Mouse (Mus musculus): ENCODE measurements around the gene Gng13. TPM values are rescaled to one million over a fixed set of nuclear protein-coding genes. Genes with fewer than 3 reads are reported as not detected.

Gng13 gene
- polyA plus RNA-seq, 1 experiment, result 0.24 TPM

GRCm38 (mm10) chr17:25725264-25725663, 8.3 kb downstream of the Gng13 start:
- Histone ChIP-seq H3K4me2 (ENCODE audit: low read depth) (no peak overlapping the region), H3ac (ENCODE audit: control insufficient read depth, insufficient read length) (no peak overlapping the region), H3K79me2 (ENCODE audit: control insufficient read depth, insufficient read depth) (peaks cover 5% of the 10 kb centered on the region), H3K4me3 (no peak overlapping the region), H3K36me3 (ENCODE audit: control insufficient read depth, insufficient read depth) (no peaks in the 10 kb centered on the region), H3K27me3 (ENCODE audit: control insufficient read depth, insufficient read depth, insufficient read length) (no peaks in the 10 kb centered on the region)
- TF ChIP-seq POLR2A (IDR thresholded peaks at IDR 0.05; ENCODE audit: insufficient read length, low read depth), result no peak

- no peaks in the 10 kb centered on the region for H3K36me3 ChIP-seq (ENCODE audit: control insufficient read depth, insufficient read depth)
- H3K79me2 ChIP-seq (ENCODE audit: control insufficient read depth, insufficient read depth), result peaks cover 5% of the 10 kb centered on the region
- peak within 1 kb of the TSS; percentile 42 for H3K4me3 ChIP-seq
- TF ChIP-seq SRF (IDR thresholded peaks at IDR 0.05; ENCODE audit: control insufficient read depth, insufficient read length, low read depth) (no peak), TCF3 (IDR thresholded peaks at IDR 0.05; ENCODE audit: insufficient read length, low read depth) (no peak), POLR2A (IDR thresholded peaks at IDR 0.05; ENCODE audit: insufficient read length, low read depth) (peak; percentile 84), E2F4 (IDR thresholded peaks at IDR 0.05; ENCODE audit: insufficient read depth) (peak; percentile 93), POLR2AphosphoS2 (IDR thresholded peaks at IDR 0.05; ENCODE audit: insufficient read length, low read depth) (peak; percentile 71)
- H3ac ChIP-seq (ENCODE audit: control insufficient read depth, insufficient read length), result peak within 1 kb of the TSS; percentile 4
- H3K4me2 ChIP-seq (ENCODE audit: low read depth), result peak within 1 kb of the TSS; percentile 92
- H3K27me3 ChIP-seq (ENCODE audit: control insufficient read depth, insufficient read depth, insufficient read length), result no peaks in the 10 kb centered on the region
These were observed 10.5 kb downstream of the Gng13 start, which contains the start of the genes Chtf18 and Rpusd1 for GRCm38 (mm10) chr17:25727265-25728008. Chtf18 (minus strand) TSS chr17:25727419. Rpusd1 (plus strand) TSS chr17:25727670.

GRCm38 (mm10) chr17:25728009-25728270, 11.0 kb downstream of the Gng13 start:
- Histone ChIP-seq H3K4me3 (peak overlapping the region; percentile 42), H3K4me2 (ENCODE audit: low read depth) (peak overlapping the region; percentile 80), H3ac (ENCODE audit: control insufficient read depth, insufficient read length) (peak overlapping the region; percentile 4), H3K27me3 (ENCODE audit: control insufficient read depth, insufficient read depth, insufficient read length) (no peaks in the 10 kb centered on the region), H3K79me2 (ENCODE audit: control insufficient read depth, insufficient read depth) (peaks cover 5% of the 10 kb centered on the region), H3K36me3 (ENCODE audit: control insufficient read depth, insufficient read depth) (no peaks in the 10 kb centered on the region)
- TF ChIP-seq USF1 (IDR thresholded peaks at IDR 0.05; ENCODE audit: low read depth) (no peak), TCF12 (IDR thresholded peaks at IDR 0.05; ENCODE audit: insufficient read depth, poor library complexity, severe bottlenecking) (no peak), E2F4 (IDR thresholded peaks at IDR 0.05; ENCODE audit: insufficient read depth) (no peak), SRF (IDR thresholded peaks at IDR 0.05; ENCODE audit: control insufficient read depth, insufficient read length, low read depth) (no peak), REST (IDR thresholded peaks at IDR 0.05; ENCODE audit: insufficient read depth, insufficient read length) (no peak), TCF3 (IDR thresholded peaks at IDR 0.05; ENCODE audit: insufficient read length, low read depth) (no peak), POLR2AphosphoS2 (IDR thresholded peaks at IDR 0.05; ENCODE audit: insufficient read length, low read depth) (no peak), POLR2A (IDR thresholded peaks at IDR 0.05; ENCODE audit: insufficient read length, low read depth) (no peak), CEBPB (IDR thresholded peaks at IDR 0.05; ENCODE audit: insufficient read depth, poor library complexity, severe bottlenecking) (no peak), MAX (IDR thresholded peaks at IDR 0.05; ENCODE audit: low read depth) (no peak), MYOD1 (IDR thresholded peaks at IDR 0.05; ENCODE audit: control insufficient read depth in 1 of 3, insufficient read length in 2 of 3, low read depth in 2 of 3) (no peak), MYOG (IDR thresholded peaks at IDR 0.05; ENCODE audit: control insufficient read depth in 1 of 3, insufficient read depth in 1 of 3, insufficient read length in 2 of 3, low read depth in 2 of 3) (no peak)

GRCm38 (mm10) chr17:25732082-25732481, 15.1 kb downstream of the Gng13 start:
- no peak overlapping the region for H3K4me3 ChIP-seq
- TF ChIP-seq MYOG (IDR thresholded peaks at IDR 0.05; ENCODE audit: control insufficient read depth in 1 of 3, insufficient read depth in 1 of 3, insufficient read length in 2 of 3, low read depth in 2 of 3) (peak in 1 of 3 experiments; percentile 54), MYOD1 (IDR thresholded peaks at IDR 0.05; ENCODE audit: control insufficient read depth in 1 of 3, insufficient read length in 2 of 3, low read depth in 2 of 3) (peak in 1 of 3 experiments; percentile 35), CEBPB (IDR thresholded peaks at IDR 0.05; ENCODE audit: insufficient read depth, poor library complexity, severe bottlenecking) (no peak)
- no peak overlapping the region for H3ac ChIP-seq (ENCODE audit: control insufficient read depth, insufficient read length)
- peaks cover 4% of the 10 kb centered on the region for H3K27me3 ChIP-seq (ENCODE audit: control insufficient read depth, insufficient read depth, insufficient read length)
- H3K36me3 ChIP-seq (ENCODE audit: control insufficient read depth, insufficient read depth), result no peaks in the 10 kb centered on the region
- H3K4me2 ChIP-seq (ENCODE audit: low read depth), result no peak overlapping the region
- H3K79me2 ChIP-seq (ENCODE audit: control insufficient read depth, insufficient read depth), result peaks cover 5% of the 10 kb centered on the region

- Histone ChIP-seq H3K4me3 (no peak overlapping the region), H3ac (ENCODE audit: control insufficient read depth, insufficient read length) (no peak overlapping the region), H3K36me3 (ENCODE audit: control insufficient read depth, insufficient read depth) (no peaks in the 10 kb centered on the region), H3K27me3 (ENCODE audit: control insufficient read depth, insufficient read depth, insufficient read length) (peaks cover 19% of the 10 kb centered on the region), H3K4me2 (ENCODE audit: low read depth) (no peak overlapping the region), H3K79me2 (ENCODE audit: control insufficient read depth, insufficient read depth) (no peaks in the 10 kb centered on the region)
- TF ChIP-seq TCF12 (IDR thresholded peaks at IDR 0.05; ENCODE audit: insufficient read depth, poor library complexity, severe bottlenecking), result no peak
- no peak for TF ChIP-seq E2F4 (IDR thresholded peaks at IDR 0.05; ENCODE audit: insufficient read depth)
- TF ChIP-seq MYOG (IDR thresholded peaks at IDR 0.05; ENCODE audit: control insufficient read depth in 1 of 3, insufficient read depth in 1 of 3, insufficient read length in 2 of 3, low read depth in 2 of 3), result no peak
- no peak for TF ChIP-seq USF1 (IDR thresholded peaks at IDR 0.05; ENCODE audit: low read depth)
- TF ChIP-seq SRF (IDR thresholded peaks at IDR 0.05; ENCODE audit: control insufficient read depth, insufficient read length, low read depth), result no peak
- no peak for TF ChIP-seq CEBPB (IDR thresholded peaks at IDR 0.05; ENCODE audit: insufficient read depth, poor library complexity, severe bottlenecking)
- no peak for TF ChIP-seq MAX (IDR thresholded peaks at IDR 0.05; ENCODE audit: low read depth)
- no peak for TF ChIP-seq POLR2A (IDR thresholded peaks at IDR 0.05; ENCODE audit: insufficient read length, low read depth)
- no peak for TF ChIP-seq TCF3 (IDR thresholded peaks at IDR 0.05; ENCODE audit: insufficient read length, low read depth)
- TF ChIP-seq POLR2AphosphoS2 (IDR thresholded peaks at IDR 0.05; ENCODE audit: insufficient read length, low read depth), result no peak
- TF ChIP-seq REST (IDR thresholded peaks at IDR 0.05; ENCODE audit: insufficient read depth, insufficient read length), result no peak
- no peak for TF ChIP-seq MYOD1 (IDR thresholded peaks at IDR 0.05; ENCODE audit: control insufficient read depth in 1 of 3, insufficient read length in 2 of 3, low read depth in 2 of 3)
These were observed 18.3 kb downstream of the Gng13 start for GRCm38 (mm10) chr17:25735246-25735645.

Measured in myocyte (in vitro differentiated cells).